Mouse (Mus musculus): Measurements from ENCODE around the gene Ston1. TPM values are rescaled to one million over a fixed set of nuclear protein-coding genes. Genes with fewer than 3 reads are reported as not detected.
A peak's percentile ranks its signal among the peaks of the same experiment; 100 is the strongest.

Gene Ston1
- total RNA-seq, 2 experiments from 2014 or later: not detected

- ATAC-seq (replicated peaks; ENCODE audit: poor library complexity): no peak
Observed at GRCm38 (mm10) chr17:88583411-88583810, 14.1 kb upstream of the Ston1 start.

GRCm38 (mm10) chr17:88587371-88587770 lies 10.1 kb upstream of the Ston1 start:
- no peak for ATAC-seq (replicated peaks; ENCODE audit: poor library complexity)

GRCm38 (mm10) chr17:88588228-88588627 lies 9.3 kb upstream of the Ston1 start:
- no peak for ATAC-seq (replicated peaks; ENCODE audit: poor library complexity)

GRCm38 (mm10) chr17:88590251-88590650 lies 7.2 kb upstream of the Ston1 start:
- no peak for ATAC-seq (replicated peaks; ENCODE audit: poor library complexity)

- no peak for ATAC-seq (replicated peaks; ENCODE audit: poor library complexity)
Observed at GRCm38 (mm10) chr17:88595071-88595470, 2.4 kb upstream of the Ston1 start.

- peak; percentile 21; the same call in 1 of the 2 replicates for ATAC-seq (replicated peaks; ENCODE audit: poor library complexity)
Observed at GRCm38 (mm10) chr17:88596068-88596467, 1.4 kb upstream of the Ston1 start.

- ATAC-seq (replicated peaks; ENCODE audit: poor library complexity): peak; percentile 97; the same call in 1 of the 2 replicates
Observed at GRCm38 (mm10) chr17:88596544-88597221, 801 bp upstream of the Ston1 start.

- ATAC-seq (replicated peaks; ENCODE audit: poor library complexity): no peak
Observed at GRCm38 (mm10) chr17:88598056-88598420, 554 bp downstream of the Ston1 start.

GRCm38 (mm10) chr17:88598570-88599368 lies 1.3 kb downstream of the Ston1 start:
- no peak for ATAC-seq (replicated peaks; ENCODE audit: poor library complexity)

- no peak for ATAC-seq (replicated peaks; ENCODE audit: poor library complexity)
Observed at GRCm38 (mm10) chr17:88600492-88601026, 3.1 kb downstream of the Ston1 start.

- ATAC-seq (replicated peaks; ENCODE audit: poor library complexity): no peak
Observed at GRCm38 (mm10) chr17:88603943-88604342, 6.5 kb downstream of the Ston1 start.

- no peak for ATAC-seq (replicated peaks; ENCODE audit: poor library complexity)
Observed at GRCm38 (mm10) chr17:88606056-88606455, 8.6 kb downstream of the Ston1 start.

- ATAC-seq (replicated peaks; ENCODE audit: poor library complexity): no peak
Observed at GRCm38 (mm10) chr17:88609361-88609760, 11.9 kb downstream of the Ston1 start.

- ATAC-seq (replicated peaks; ENCODE audit: poor library complexity): no peak
Observed at GRCm38 (mm10) chr17:88611057-88611456, 13.6 kb downstream of the Ston1 start.

- ATAC-seq (replicated peaks; ENCODE audit: poor library complexity): peak; percentile 94
Observed at GRCm38 (mm10) chr17:88613172-88613571, 15.7 kb downstream of the Ston1 start.

GRCm38 (mm10) chr17:88613721-88614120 lies 16.2 kb downstream of the Ston1 start:
- no peak for ATAC-seq (replicated peaks; ENCODE audit: poor library complexity)

GRCm38 (mm10) chr17:88614234-88614633 lies 16.8 kb downstream of the Ston1 start:
- no peak for ATAC-seq (replicated peaks; ENCODE audit: poor library complexity)

GRCm38 (mm10) chr17:88614733-88615132 lies 17.2 kb downstream of the Ston1 start:
- ATAC-seq (replicated peaks; ENCODE audit: poor library complexity): no peak

GRCm38 (mm10) chr17:88615492-88616155 lies 18.1 kb downstream of the Ston1 start:
- ATAC-seq (replicated peaks; ENCODE audit: poor library complexity): no peak

GRCm38 (mm10) chr17:88620935-88621334 lies 23.5 kb downstream of the Ston1 start:
- no peak for ATAC-seq (replicated peaks; ENCODE audit: poor library complexity)

- ATAC-seq (replicated peaks; ENCODE audit: poor library complexity): no peak
Observed at GRCm38 (mm10) chr17:88621374-88621773, 23.9 kb downstream of the Ston1 start.

Measured in megakaryocyte progenitor cell, adult 5-6 weeks (primary cell).